Mouse (Mus musculus) brain, embryonic 14.5 days (tissue): Measurements from ENCODE around the gene Zfp831. TPM values are rescaled to one million over a fixed set of nuclear protein-coding genes. Genes with fewer than 3 reads are reported as not detected.

Experiments
- DNase-seq: peaks from one replicate; pipeline ENCODE4 v3.0.0-alpha.2; 2011; ENCODE audit warnings: low read depth
- CTCF ChIP-seq: fragments of 200-500 bp; IDR thresholded peaks from 2 replicates; pipeline ENCODE4 v1.5.1; 2012; ENCODE audit warnings: inconsistent platforms, mild to moderate bottlenecking, moderate library complexity, borderline replicate concordance; ENCODE audit not compliant: insufficient read depth, insufficient read length; ENCODE audit errors: extremely low read depth
- POLR2A ChIP-seq: fragments of 200-500 bp; IDR thresholded peaks from 2 replicates; pipeline ENCODE4 v1.6.1; 2012; ENCODE audit warnings: mild to moderate bottlenecking, inconsistent platforms, borderline replicate concordance; ENCODE audit not compliant: poor library complexity, insufficient read depth, insufficient read length, severe bottlenecking; ENCODE audit errors: extremely low read depth
- polyA plus RNA-seq: library from polyadenylated mRNA; depleted of rRNA; stranded (reverse); fragments of >200 nt; gene quantifications from 2 replicates; pipeline ENCODE4 v1.2.3, GENCODE M21; 2012; rRNA removed

Gene Zfp831
- 0.01 TPM in 2 replicates for polyA plus RNA-seq

DNA sequence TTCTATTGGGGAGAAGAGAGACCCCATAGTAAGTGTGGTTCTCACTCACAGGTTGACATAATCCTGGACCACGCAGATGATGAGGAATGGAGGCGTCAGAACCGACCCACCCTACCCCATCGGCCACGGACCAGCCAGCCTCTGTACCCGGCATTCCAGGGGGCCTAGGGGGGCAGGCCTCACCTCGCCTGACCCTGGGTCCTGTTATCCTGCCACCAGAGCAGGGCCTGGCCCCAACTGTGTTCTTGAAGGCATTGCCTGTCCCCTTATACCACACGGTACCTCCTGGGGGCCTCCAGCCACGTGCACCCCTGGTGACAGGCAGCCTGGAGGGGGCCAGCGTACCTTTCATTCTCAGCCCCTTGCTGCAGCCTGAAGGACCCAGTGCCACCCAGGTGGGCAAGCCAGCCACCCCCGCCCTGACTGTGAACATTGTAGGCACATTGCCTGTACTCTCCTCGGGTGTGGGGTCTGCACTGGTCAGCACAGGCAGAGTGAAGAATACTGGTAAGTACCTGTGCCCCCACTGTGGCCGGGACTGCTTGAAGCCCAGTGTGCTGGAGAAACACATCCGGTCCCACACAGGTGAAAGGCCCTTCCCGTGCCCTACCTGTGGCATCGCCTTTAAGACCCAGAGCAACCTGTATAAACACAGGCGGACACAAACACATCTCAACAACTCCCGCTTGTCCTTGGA is at the start of gene Zfp831:
Zfp831 (plus strand) TSS at position 87 of the 697 bp plus-strand sequence.
- TF ChIP-seq POLR2A (no peak), CTCF (no peak)
- DNase-seq = no peak

- DNase-seq = no peak
- TF ChIP-seq CTCF (no peak), POLR2A (no peak)
Observed at GRCm38 (mm10) chr2:174594965-174595364, 48.4 kb upstream of the Zfp831 start.

- no peak for DNase-seq
- no peak for TF ChIP-seq POLR2A
- TF ChIP-seq CTCF = no peak
Observed at GRCm38 (mm10) chr2:174595611-174596010, 47.7 kb upstream of the Zfp831 start.

DNA sequence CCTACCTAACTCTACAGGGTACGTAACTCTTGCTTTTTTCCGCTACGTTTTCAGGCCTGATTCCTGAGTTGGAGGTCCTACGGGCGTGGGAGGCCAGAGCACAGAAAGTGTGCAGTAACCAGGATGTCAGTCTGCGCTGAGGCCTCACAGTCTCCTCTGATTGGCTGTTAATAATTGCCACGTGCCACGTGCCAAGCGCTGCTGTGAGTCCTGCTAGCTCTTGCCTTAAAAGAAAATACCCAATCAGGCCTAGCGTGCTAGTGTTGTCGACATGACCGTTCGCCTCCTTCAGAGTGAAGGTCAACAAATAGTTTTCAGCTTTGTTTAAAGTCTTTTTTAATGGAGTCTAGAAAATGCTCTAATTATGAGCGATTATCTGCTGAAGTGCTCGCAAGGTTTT is 46.9 kb upstream of the Zfp831 start:
- no peak for TF ChIP-seq POLR2A
- no peak for TF ChIP-seq CTCF
- DNase-seq = peak; percentile 24

DNA sequence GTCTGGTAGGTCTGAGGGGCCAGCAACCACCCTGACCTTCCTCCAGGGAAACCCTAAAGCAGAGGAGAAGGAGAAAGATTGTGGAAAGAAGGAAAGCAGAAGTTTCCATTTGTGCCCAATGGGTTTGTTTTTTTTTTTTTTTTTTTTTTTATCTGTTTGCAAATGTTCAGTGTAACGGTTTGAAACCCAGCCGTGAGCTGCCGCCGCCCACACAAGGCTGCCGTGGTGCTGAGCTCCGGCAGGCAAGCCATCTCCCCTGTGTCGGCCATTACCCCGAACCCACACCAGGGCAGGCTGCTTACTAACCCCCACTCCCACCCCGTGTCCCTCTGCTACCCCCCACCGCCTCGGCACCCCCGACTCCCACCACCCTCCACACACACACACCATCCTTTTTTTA is 44.9 kb upstream of the Zfp831 start:
- no peak for DNase-seq
- TF ChIP-seq CTCF = no peak
- TF ChIP-seq POLR2A = no peak

GRCm38 (mm10) chr2:174599071-174599635 is 44.2 kb upstream of the Zfp831 start:
- DNase-seq = no peak
- TF ChIP-seq CTCF (no peak), POLR2A (no peak)

GRCm38 (mm10) chr2:174599853-174600271 is 43.5 kb upstream of the Zfp831 start:
- TF ChIP-seq POLR2A (no peak), CTCF (no peak)
- DNase-seq = peak; percentile 23

GRCm38 (mm10) chr2:174601938-174602685 is 41.2 kb upstream of the Zfp831 start:
- no peak for TF ChIP-seq POLR2A
- no peak for TF ChIP-seq CTCF
- no peak for DNase-seq

- no peak for DNase-seq
- no peak for TF ChIP-seq CTCF
Observed at GRCm38 (mm10) chr2:174603321-174603720, 40.0 kb upstream of the Zfp831 start.

DNA sequence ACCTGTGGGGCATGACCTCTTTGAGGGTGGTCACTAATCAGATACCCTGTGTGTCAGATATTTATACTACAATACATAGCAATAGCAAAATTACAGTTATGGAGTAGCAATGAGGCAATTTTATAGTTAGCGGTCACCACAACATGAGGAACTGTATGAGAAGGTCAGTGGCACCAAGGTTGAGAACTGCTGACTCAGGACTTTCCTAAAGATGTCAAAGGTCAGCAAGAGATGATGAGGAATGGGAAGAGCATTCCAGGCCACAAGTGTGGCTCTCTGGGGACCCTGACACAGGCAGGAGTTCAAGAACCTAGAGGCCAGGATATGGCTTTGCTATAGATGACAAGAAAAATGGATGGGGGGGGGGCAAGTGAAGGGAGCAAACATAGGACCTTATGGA is 38.3 kb upstream of the Zfp831 start:
- no peak for DNase-seq
- TF ChIP-seq CTCF = no peak
- TF ChIP-seq POLR2A = no peak

GRCm38 (mm10) chr2:174605442-174606087 is 37.8 kb upstream of the Zfp831 start:
- DNase-seq = no peak

GRCm38 (mm10) chr2:174606376-174606775 is 37.0 kb upstream of the Zfp831 start:
- DNase-seq = no peak
- TF ChIP-seq CTCF (no peak), POLR2A (no peak)

More at GRCm38 (mm10) chr2:174605442-174606087, 37.8 kb upstream of the Zfp831 start:
- TF ChIP-seq POLR2A (no peak), CTCF (no peak)

GRCm38 (mm10) chr2:174609892-174610291 is 33.4 kb upstream of the Zfp831 start:
- TF ChIP-seq CTCF (no peak), POLR2A (no peak)

More at GRCm38 (mm10) chr2:174609892-174610291, 33.4 kb upstream of the Zfp831 start:
- DNase-seq = no peak
